Mouse (Mus musculus) spleen, adult 2 months (tissue): Measurements from ENCODE around the gene Dnah11.

Experiments
- CTCF ChIP-seq: fragments of 200-500 bp; IDR thresholded peaks from 2 replicates; pipeline ENCODE4 v1.5.1; 2011; ENCODE audit warnings: mild to moderate bottlenecking, inconsistent platforms; ENCODE audit not compliant: insufficient read depth, insufficient read length, insufficient replicate concordance; ENCODE audit errors: extremely low read depth
- POLR2A ChIP-seq: fragments of 200-500 bp; IDR thresholded peaks from 2 replicates; pipeline ENCODE4 v1.6.1; 2011; ENCODE audit warnings: low read depth, low read length, inconsistent platforms

DNA sequence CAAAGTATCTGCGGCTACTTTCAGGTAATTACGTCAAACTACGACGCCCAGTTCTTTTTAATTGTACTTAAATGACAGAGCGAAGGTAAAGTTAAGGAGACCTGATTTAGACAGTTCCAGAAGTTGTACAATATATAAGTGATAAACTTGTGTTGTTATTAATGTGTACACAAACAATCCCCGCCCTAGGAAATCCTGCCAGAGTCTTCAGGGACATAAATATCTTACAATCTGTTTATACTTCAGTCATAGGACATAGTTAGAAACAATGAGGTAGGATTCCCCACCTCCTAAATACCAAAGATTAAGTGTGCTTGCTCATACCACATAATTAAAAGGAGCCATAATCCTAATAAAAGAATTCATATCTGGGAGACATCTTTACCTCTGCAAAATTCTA, 136.5 kb downstream of the Dnah11 start:
- no peak for TF ChIP-seq POLR2A
- TF ChIP-seq CTCF = no peak
